Mouse (Mus musculus): ENCODE data around the gene Inf2.

- TF ChIP-seq CTCF (IDR thresholded peaks at IDR 0.05 in 2 of 3, conservative IDR thresholded peaks at IDR 0.05 in 1 of 3; ENCODE audit: control insufficient read depth in 1 of 3, insufficient read depth in 1 of 3, low read depth in 2 of 3, low read length in 3 of 3, poor library complexity in 1 of 3, severe bottlenecking in 1 of 3): no peak
- no peak for TF ChIP-seq ELF1 (IDR thresholded peaks at IDR 0.05; ENCODE audit: low read depth, low read length)
- no peak for TF ChIP-seq RAD21 (IDR thresholded peaks at IDR 0.05; ENCODE audit: low read depth, low read length)
- no peak for TF ChIP-seq UBTF (IDR thresholded peaks at IDR 0.05; ENCODE audit: borderline replicate concordance, insufficient read depth, low read depth, low read length)
- no peak for TF ChIP-seq RCOR1 (IDR thresholded peaks at IDR 0.05; ENCODE audit: low read depth, low read length)
These were observed 28.9 kb upstream of the Inf2 start for GRCm38 (mm10) chr12:112559671-112560070.

Measured in MEL (cell line).